Mouse (Mus musculus) MEL (cell line): ENCODE data around the gene Pycard.

ENCODE experiments used
- CTCF ChIP-seq, 3 experiments: IDR thresholded peaks in 2 of 3; conservative IDR thresholded peaks in 1 of 3; 2 replicates each; pipeline ENCODE4 v1.5.1; 2011 to 2012; ENCODE audit warnings: low read length in 3 of 3, low read depth in 2 of 3, mild to moderate bottlenecking in 2 of 3, improper control_type of control experiment in 1 of 3, inconsistent platforms in 1 of 3, mixed read lengths in 1 of 3, moderate library complexity in 1 of 3; ENCODE audit not compliant: control insufficient read depth in 1 of 3, insufficient read depth in 1 of 3, poor library complexity in 1 of 3, severe bottlenecking in 1 of 3
- EP300 ChIP-seq, 2 experiments: IDR thresholded peaks; 2 replicates each; pipeline ENCODE4 v1.6.1; 2011; ENCODE audit warnings: improper control_type of control experiment in 2 of 2, low read length in 2 of 2, low read depth in 1 of 2, mild to moderate bottlenecking in 1 of 2
- HCFC1 ChIP-seq: IDR thresholded peaks from 2 replicates; pipeline ENCODE4 v1.6.1; 2012; ENCODE audit warnings: low read depth, mild to moderate bottlenecking, inconsistent platforms, low read length, improper control_type of control experiment, moderate library complexity
- JUND ChIP-seq: IDR thresholded peaks from 2 replicates; pipeline ENCODE4 v1.6.1; 2011; ENCODE audit warnings: low read depth, mild to moderate bottlenecking, improper control_type of control experiment, low read length
- MAFK ChIP-seq: IDR thresholded peaks from 2 replicates; pipeline ENCODE4 v1.6.1; 2011; ENCODE audit warnings: low read depth, mild to moderate bottlenecking, low read length, improper control_type of control experiment, borderline replicate concordance
- NELFE ChIP-seq: IDR thresholded peaks from 2 replicates; pipeline ENCODE4 v1.6.1; 2011; ENCODE audit warnings: low read depth, low read length, improper control_type of control experiment
- POLR2A ChIP-seq, 2 experiments: IDR thresholded peaks; 2 replicates each; pipeline ENCODE4 v1.6.1; 2011 to 2012; ENCODE audit warnings: low read length in 2 of 2, mild to moderate bottlenecking in 2 of 2, control low read depth in 1 of 2, improper control_type of control experiment in 1 of 2, low read depth in 1 of 2, moderate library complexity in 1 of 2; ENCODE audit not compliant: control insufficient read depth in 1 of 2, insufficient read depth in 1 of 2, poor library complexity in 1 of 2
- POLR2AphosphoS2 ChIP-seq: IDR thresholded peaks from 2 replicates; pipeline ENCODE4 v1.6.1; 2011; ENCODE audit warnings: low read length, improper control_type of control experiment
- SMC3 ChIP-seq: IDR thresholded peaks from 2 replicates; pipeline ENCODE4 v1.6.1; 2011; ENCODE audit warnings: low read depth, low read length, improper control_type of control experiment
- TAL1 ChIP-seq: IDR thresholded peaks from 2 replicates; pipeline ENCODE4 v1.6.1; 2012; ENCODE audit warnings: mild to moderate bottlenecking, inconsistent platforms, low read length, moderate library complexity, mixed read lengths
- UBTF ChIP-seq: IDR thresholded peaks from 2 replicates; pipeline ENCODE4 v1.6.1; 2012; ENCODE audit warnings: low read depth, mild to moderate bottlenecking, inconsistent platforms, low read length, improper control_type of control experiment, moderate library complexity, borderline replicate concordance; ENCODE audit not compliant: insufficient read depth
- USF2 ChIP-seq, 2 experiments: IDR thresholded peaks; 2 replicates each; pipeline ENCODE4 v1.6.1; 2011 to 2012; ENCODE audit warnings: improper control_type of control experiment in 2 of 2, low read length in 2 of 2, borderline replicate concordance in 1 of 2, inconsistent platforms in 1 of 2, low read depth in 1 of 2, mild to moderate bottlenecking in 1 of 2; ENCODE audit not compliant: insufficient read depth in 1 of 2

DNA sequence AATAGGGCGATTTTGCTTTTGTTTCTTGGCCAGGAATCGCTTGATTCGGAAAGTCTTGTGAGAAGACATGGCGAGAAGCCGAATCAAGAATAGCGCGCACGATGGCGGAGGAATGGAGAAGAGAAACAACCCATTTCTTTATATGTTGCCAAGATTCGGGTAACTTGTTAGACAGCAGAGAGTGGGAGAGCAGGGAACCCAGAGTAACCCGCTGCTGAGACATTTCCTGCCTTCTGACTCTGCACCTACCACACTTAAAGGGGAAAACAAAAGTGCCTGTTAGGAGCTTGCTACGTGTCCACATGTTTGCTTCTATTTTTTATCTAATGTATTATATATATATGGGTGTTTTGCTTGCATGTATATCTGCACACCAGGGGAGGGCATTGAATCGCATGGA is 19.4 kb upstream of the Pycard start:
- TF ChIP-seq JUND, result no peak
- no peak for TF ChIP-seq HCFC1
- TF ChIP-seq CTCF (IDR thresholded peaks at IDR 0.05 in 2 of 3, conservative IDR thresholded peaks at IDR 0.05 in 1 of 3; ENCODE audit: control insufficient read depth in 1 of 3, insufficient read depth in 1 of 3, low read depth in 2 of 3, low read length in 3 of 3, poor library complexity in 1 of 3, severe bottlenecking in 1 of 3), result no peak
- no peak for TF ChIP-seq EP300 (IDR thresholded peaks at IDR 0.05; ENCODE audit: low read depth in 1 of 2, low read length in 2 of 2)
- no peak for TF ChIP-seq POLR2A (IDR thresholded peaks at IDR 0.05; ENCODE audit: control insufficient read depth in 1 of 2, insufficient read depth in 1 of 2, low read depth in 1 of 2, low read length in 2 of 2, poor library complexity in 1 of 2)
- TF ChIP-seq UBTF, result no peak
- no peak for TF ChIP-seq MAFK
- no peak for TF ChIP-seq USF2 (IDR thresholded peaks at IDR 0.05; ENCODE audit: borderline replicate concordance in 1 of 2, insufficient read depth in 1 of 2, low read depth in 1 of 2, low read length in 2 of 2)
- no peak for TF ChIP-seq TAL1
- TF ChIP-seq SMC3, result no peak
- TF ChIP-seq POLR2AphosphoS2, result no peak
- TF ChIP-seq NELFE, result no peak
